Mouse (Mus musculus): ENCODE measurements around the gene Lipo2. TPM values are rescaled to one million over a fixed set of nuclear protein-coding genes. Genes with fewer than 3 reads are reported as not detected.
"Not testable (repeated sequence)": the region's sequence is repeated elsewhere in the genome, so short reads cannot be mapped to it uniquely, and the experiment has no call there.

The Lipo2 gene
- under 1 TPM; 0.23 to 0.25 TPM for total RNA-seq (2021)

DNA sequence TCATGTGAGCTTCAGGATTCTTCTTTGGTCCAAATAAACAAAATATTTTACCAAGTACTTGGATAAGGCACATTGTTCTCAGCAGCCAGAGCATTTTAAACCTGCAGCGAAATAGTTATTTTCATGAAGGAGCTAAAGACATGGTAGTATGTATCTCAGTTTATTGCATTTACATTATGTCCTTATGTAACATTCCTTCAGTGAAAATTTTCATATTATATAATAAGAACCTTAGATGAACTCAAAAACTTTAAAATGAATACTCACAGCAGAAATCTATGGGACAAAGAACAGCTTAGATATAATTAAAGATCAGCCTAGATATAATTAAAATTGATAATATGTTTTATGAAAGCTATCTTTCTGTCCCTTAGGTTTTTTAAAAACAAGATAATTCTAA lies at the start of gene Lipo2:
Gene Lipo2, minus strand, starts transcription at position 101 of the 400 bp plus-strand sequence.
- DNase-seq (ENCODE audit: low spot score in 2 of 2): peak in 1 of 2 experiments; percentile 0
- intact Hi-C loops (cut with DNase I): not testable (repeated sequence)

DNA sequence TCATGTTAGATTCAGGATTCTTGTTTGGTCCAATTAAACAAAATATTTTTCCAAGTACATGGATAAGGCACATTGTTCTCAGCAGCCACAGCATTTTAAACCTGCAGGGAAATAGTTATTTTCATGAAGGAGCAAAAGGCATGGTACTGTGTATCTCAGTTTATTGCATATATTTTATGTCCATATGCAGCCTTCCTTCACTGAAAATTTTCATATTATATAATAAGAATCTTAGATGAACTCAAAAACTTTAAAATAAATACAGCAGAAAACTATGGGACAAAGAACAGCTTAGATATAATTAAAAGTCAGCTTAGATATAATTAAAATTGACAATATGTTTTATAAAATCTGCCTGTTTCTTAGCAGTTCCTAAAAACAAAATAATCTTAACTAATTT lies 36.2 kb upstream of the Lipo2 start, which contains the start of gene Lipo1:
Gene Lipo1, minus strand, starts transcription at position 101 of the 400 bp plus-strand sequence.
- intact Hi-C loops (cut with DNase I); DNase-seq (ENCODE audit: low spot score in 2 of 2): not testable (repeated sequence)

GRCm38 (mm10) chr19:33786576-33787277 lies 35.6 kb upstream of the Lipo2 start:
- peak; percentile 1 to 70 for DNase-seq (ENCODE audit: low spot score in 2 of 2)
- intact Hi-C loops (cut with DNase I): no loop called here

GRCm38 (mm10) chr19:33761287-33762086 lies 10.3 kb upstream of the Lipo2 start, which contains the start of gene Lipo3:
Lipo3 (minus strand) TSS chr19:33761951.
- peak; percentile 9 to 18 for DNase-seq (ENCODE audit: low spot score in 2 of 2)
- intact Hi-C loops (cut with DNase I): not testable (repeated sequence)

Other genes with a start within 250 kb of the Lipo2 start
- gene Lipo4, start 233.6 kb downstream of the Lipo2 start, total RNA-seq (2021): under 1 TPM; 0.16 to 0.18 TPM
- not detected for gene Gm8978, start 126.1 kb downstream of the Lipo2 start, total RNA-seq (2021)
- 1 to 10 TPM; 5.4 to 5.5 TPM for gene Lipo3, start 10.6 kb upstream of the Lipo2 start, total RNA-seq (2021)
- not detected for gene Lipo1, start 36.1 kb upstream of the Lipo2 start, total RNA-seq (2021)
- not detected for gene Lipf, start 209.8 kb upstream of the Lipo2 start, total RNA-seq (2021)